In genomic region chr4:97281126-97281779, GRCm38 (mm10) we compare ENCODE assay signal across 27 mouse cellular contexts.
DNase-seq lines count a peak whose midpoint lies in the region; ATAC-seq lines count a peak whose summit lies in the region.
"Had no signal": no experiment of that assay in that cellular context is flagged by ENCODE, and none has a peak within 500 bp of the region (broad histone marks: within the 10 kb centered on the region; RNA-seq: fewer than 3 reads in every experiment).

No protein-coding gene starts in this region.

- WGBS in embryonic facial prominence, embryonic 11.5 days, result 80% methylated on average over 4 of the region's 4 CpGs
- whole genome bisulfite sequencing in embryonic facial prominence, embryonic 10.5 days, result 80% methylated on average over 4 of the region's 4 CpGs
- 49% methylated on average over 4 of the region's 4 CpGs for WGBS in midbrain, embryonic 13.5 days
- WGBS in midbrain, embryonic 15.5 days, result 52% methylated on average over 4 of the region's 4 CpGs
- WGBS in forebrain, embryonic 16.5 days, result 14% methylated on average over 4 of the region's 4 CpGs

- intact Hi-C loops in left cerebral cortex, postnatal 4 days (cut with DNase I), result no loop called here

- H3K36me3 ChIP-seq in embryonic facial prominence, embryonic 11.5 days (replicated peaks; ENCODE audit: control insufficient read depth, insufficient read depth, low read depth, low read length), result no peaks in the 10 kb centered on the region
- H3K36me3 ChIP-seq in embryonic facial prominence, embryonic 10.5 days (replicated peaks), result no peaks in the 10 kb centered on the region
- H3K36me3 ChIP-seq in midbrain, embryonic 13.5 days, result no peaks in the 10 kb centered on the region
- H3K36me3 ChIP-seq in midbrain, embryonic 15.5 days (replicated peaks), result no peaks in the 10 kb centered on the region
- no peaks in the 10 kb centered on the region for H3K36me3 ChIP-seq in forebrain, embryonic 16.5 days (ENCODE audit: control insufficient read depth, insufficient read depth)
- H3K36me3 ChIP-seq: G1E; heart, embryonic 12.5 days; intestine, embryonic 15.5 days; liver, embryonic 12.5 days; stomach, embryonic 15.5 days had no signal

- H3K4me3 ChIP-seq in embryonic facial prominence, embryonic 11.5 days (ENCODE audit: low read depth, low read length), result no peak overlapping the region
- H3K4me3 ChIP-seq in embryonic facial prominence, embryonic 10.5 days, result no peak overlapping the region
- no peak overlapping the region for H3K4me3 ChIP-seq in midbrain, embryonic 13.5 days (replicated peaks)
- H3K4me3 ChIP-seq in midbrain, embryonic 15.5 days, result no peak overlapping the region
- H3K4me3 ChIP-seq in forebrain, embryonic 16.5 days (replicated peaks; ENCODE audit: low read length), result no peak overlapping the region
- H3K4me3 ChIP-seq: gastrocnemius, adult 2 months; heart, embryonic 12.5 days; intestine, embryonic 15.5 days; liver, embryonic 12.5 days; stomach, embryonic 15.5 days had no signal

- no peak overlapping the region for H3K27ac ChIP-seq in embryonic facial prominence, embryonic 11.5 days (replicated peaks; ENCODE audit: low read depth, low read length)
- H3K27ac ChIP-seq in embryonic facial prominence, embryonic 10.5 days (replicated peaks), result no peak overlapping the region
- H3K27ac ChIP-seq in midbrain, embryonic 13.5 days, result no peak overlapping the region
- H3K27ac ChIP-seq in midbrain, embryonic 15.5 days, result no peak overlapping the region
- no peak overlapping the region for H3K27ac ChIP-seq in forebrain, embryonic 16.5 days (ENCODE audit: low read length)
- H3K27ac ChIP-seq: gastrocnemius, adult 2 months; intestine, embryonic 15.5 days; kidney, postnatal 0 days; liver, embryonic 12.5 days; stomach, embryonic 15.5 days had no signal

- no peaks in the 10 kb centered on the region for H3K4me1 ChIP-seq in embryonic facial prominence, embryonic 11.5 days (ENCODE audit: control insufficient read depth, insufficient read depth, low read length)
- no peaks in the 10 kb centered on the region for H3K4me1 ChIP-seq in embryonic facial prominence, embryonic 10.5 days
- H3K4me1 ChIP-seq in midbrain, embryonic 13.5 days (replicated peaks), result peaks cover 10% of the 10 kb centered on the region
- no peaks in the 10 kb centered on the region for H3K4me1 ChIP-seq in midbrain, embryonic 15.5 days
- H3K4me1 ChIP-seq in forebrain, embryonic 16.5 days (replicated peaks; ENCODE audit: control insufficient read depth, insufficient read depth, low read length), result peaks cover 23% of the 10 kb centered on the region
- H3K4me1 ChIP-seq: heart, embryonic 12.5 days; intestine, embryonic 15.5 days; liver, embryonic 12.5 days; stomach, embryonic 15.5 days had no signal

- no peaks in the 10 kb centered on the region for H3K27me3 ChIP-seq in embryonic facial prominence, embryonic 11.5 days (ENCODE audit: control insufficient read depth, insufficient read depth, low read length)
- H3K27me3 ChIP-seq in embryonic facial prominence, embryonic 10.5 days (replicated peaks; ENCODE audit: low read depth, poor library complexity, severe bottlenecking), result no peaks in the 10 kb centered on the region
- H3K27me3 ChIP-seq in midbrain, embryonic 13.5 days, result no peaks in the 10 kb centered on the region
- H3K27me3 ChIP-seq in midbrain, embryonic 15.5 days (replicated peaks), result no peaks in the 10 kb centered on the region
- no peaks in the 10 kb centered on the region for H3K27me3 ChIP-seq in forebrain, embryonic 16.5 days (replicated peaks; ENCODE audit: control insufficient read depth, insufficient read depth, low read length)
- H3K27me3 ChIP-seq: heart, embryonic 12.5 days; intestine, embryonic 15.5 days; liver, embryonic 12.5 days; Patski; stomach, embryonic 15.5 days had no signal

- 0 out of 2 replicates have a peak, but pooled peaks have one; percentile 44 for ATAC-seq in embryonic facial prominence, embryonic 11.5 days (replicated peaks; ENCODE audit: insufficient number of reproducible peaks, low FRiP score, low TSS enrichment, low read depth)
- peak; percentile 66; the same call in 1 of the 2 replicates for ATAC-seq in midbrain, embryonic 13.5 days
- no peak for ATAC-seq in midbrain, embryonic 15.5 days (replicated peaks)
- peak; percentile 92 for ATAC-seq in forebrain, embryonic 16.5 days
- ATAC-seq: hindbrain, embryonic 16.5 days; intestine, embryonic 15.5 days; liver, embryonic 12.5 days; liver, postnatal 0 days; Patski had no signal

- no peak overlapping the region for H3K9ac ChIP-seq in embryonic facial prominence, embryonic 11.5 days (replicated peaks; ENCODE audit: low read length)
- H3K9ac ChIP-seq in midbrain, embryonic 13.5 days (replicated peaks), result no peak overlapping the region
- no peak overlapping the region for H3K9ac ChIP-seq in midbrain, embryonic 15.5 days
- no peak overlapping the region for H3K9ac ChIP-seq in forebrain, embryonic 16.5 days (replicated peaks; ENCODE audit: low read depth, low read length)
- H3K9ac ChIP-seq: heart, embryonic 12.5 days; intestine, embryonic 15.5 days; liver, embryonic 12.5 days; liver, postnatal 0 days; stomach, embryonic 15.5 days had no signal

- no peak overlapping the region for H3K4me2 ChIP-seq in embryonic facial prominence, embryonic 11.5 days (ENCODE audit: low read depth, low read length)
- no peak overlapping the region for H3K4me2 ChIP-seq in midbrain, embryonic 13.5 days (replicated peaks)
- H3K4me2 ChIP-seq in midbrain, embryonic 15.5 days, result no peak overlapping the region
- no peak overlapping the region for H3K4me2 ChIP-seq in forebrain, embryonic 16.5 days (ENCODE audit: low read length)
- H3K4me2 ChIP-seq: heart, embryonic 12.5 days; intestine, embryonic 15.5 days; liver, embryonic 12.5 days; stomach, embryonic 15.5 days had no signal

- no peaks in the 10 kb centered on the region for H3K9me3 ChIP-seq in embryonic facial prominence, embryonic 11.5 days (replicated peaks; ENCODE audit: control insufficient read depth, low read length)
- no peaks in the 10 kb centered on the region for H3K9me3 ChIP-seq in embryonic facial prominence, embryonic 10.5 days
- H3K9me3 ChIP-seq in midbrain, embryonic 13.5 days, result no peaks in the 10 kb centered on the region
- no peaks in the 10 kb centered on the region for H3K9me3 ChIP-seq in midbrain, embryonic 15.5 days
- H3K9me3 ChIP-seq in forebrain, embryonic 16.5 days (ENCODE audit: control insufficient read depth, low read length), result no peaks in the 10 kb centered on the region
- H3K9me3 ChIP-seq: heart, embryonic 12.5 days; intestine, embryonic 15.5 days; liver, embryonic 12.5 days; stomach, embryonic 15.5 days had no signal

- no peak for DNase-seq in embryonic facial prominence, embryonic 11.5 days (ENCODE audit: low spot score)
- DNase-seq in embryonic facial prominence, embryonic 10.5 days (ENCODE audit: low spot score), result no peak
- DNase-seq in right cerebral cortex, postnatal 4 days, result no peak
- no peak for DNase-seq in cerebellum, postnatal 25 days
- no peak for DNase-seq in left cerebral cortex, postnatal 4 days
- DNase-seq: adrenal gland, postnatal 10 days; cerebellum, adult 18-20 months; cerebellum, postnatal 10 days; gastrocnemius, adult 2 months; gastrocnemius, postnatal 36 days; heart, adult 18-20 months; heart, postnatal 4 days; kidney, adult 8-10 months; kidney, postnatal 4 days; liver, postnatal 0 days; lung, postnatal 36 days had no signal
